Mouse (Mus musculus) stomach, postnatal 0 days (tissue): ENCODE results near the gene Slc8a2. TPM values are rescaled to one million over a fixed set of nuclear protein-coding genes. Genes with fewer than 3 reads are reported as not detected.

Experiments used
- ATAC-seq: fragments of 200-750 bp; cut with Nextera tagmentation; 2 replicates; pipeline ENCODE4 v1.8.0; 2017; ENCODE audit not compliant: low FRiP score, low TSS enrichment
- DNase-seq: peaks from one replicate; pipeline ENCODE4 v3.0.0-alpha.2; 2016; ENCODE audit warnings: low spot score
- H3K27ac ChIP-seq: fragments of 300-500 bp; sonication (generic); replicated peaks from 2 replicates; pipeline ENCODE4 v1.5.1; 2014; ENCODE audit warnings: mild to moderate bottlenecking, control low read depth
- H3K27me3 ChIP-seq: fragments of 300-500 bp; sonication (generic); 2 replicates; pipeline ENCODE4 v1.6.1; 2014; ENCODE audit warnings: low read length; ENCODE audit not compliant: control insufficient read depth, insufficient read depth
- H3K36me3 ChIP-seq: fragments of 300-500 bp; sonication (generic); 2 replicates; pipeline ENCODE4 v1.6.1; 2014; ENCODE audit warnings: low read length, mixed read lengths; ENCODE audit not compliant: control insufficient read depth, insufficient read depth
- H3K4me1 ChIP-seq: fragments of 300-500 bp; sonication (generic); replicated peaks from 2 replicates; pipeline ENCODE4 v1.6.1; 2014; ENCODE audit warnings: antibody characterized with exemption; ENCODE audit not compliant: control insufficient read depth, insufficient read depth
- H3K4me2 ChIP-seq: fragments of 300-500 bp; sonication (generic); replicated peaks from 2 replicates; pipeline ENCODE4 v1.6.1; 2014; ENCODE audit warnings: low read depth, mild to moderate bottlenecking, control low read depth, moderate library complexity
- H3K4me3 ChIP-seq: fragments of 300-500 bp; sonication (generic); 2 replicates; pipeline ENCODE4 v1.5.1; 2014; ENCODE audit warnings: low read depth, low read length, control low read depth
- H3K9ac ChIP-seq: fragments of 300-500 bp; sonication (generic); 2 replicates; pipeline ENCODE4 v1.6.1; 2014; ENCODE audit warnings: mild to moderate bottlenecking, low read length, control low read depth, mixed read lengths
- H3K9me3 ChIP-seq: fragments of 300-500 bp; sonication (generic); 2 replicates; pipeline ENCODE4 v1.6.1; 2016; ENCODE audit warnings: low read length; ENCODE audit not compliant: control insufficient read depth
- CTCF ChIP-seq: IDR thresholded peaks from 2 replicates; pipeline ENCODE4 v1.5.1; 2016; ENCODE audit warnings: antibody characterized with exemption, low read depth, mild to moderate bottlenecking, moderate library complexity
- EP300 ChIP-seq: optimal IDR thresholded peaks from 2 replicates; pipeline ENCODE3; 2016; ENCODE audit warnings: antibody characterized with exemption
- WGBS: fragments of 180-500 bp; shearing (Covaris S2); extraction: QIAGEN DNeasy Blood & Tissue Kit; methylation state at CpG from one replicate; pipeline ENCODE4 v1.1.7; 2014; 5-methylcytosine and 5-hydroxymethylcytosine counted together
- polyA plus RNA-seq: library from polyadenylated mRNA; unstranded; fragments of >200 nt; fragmentation: Nextera tagmentation; extraction: Ambion mirVana; gene quantifications from 2 replicates; pipeline ENCODE4 v1.2.1, GENCODE M21; 2015

Slc8a2 gene
- polyA plus RNA-seq, 1 experiment from 2014 or later: 0.11 TPM

- Histone ChIP-seq H3K36me3 (peaks cover 36% of the 10 kb centered on the region), H3K4me2 (no peak overlapping the region), H3K4me1 (no peaks in the 10 kb centered on the region), H3K27me3 (no peaks in the 10 kb centered on the region), H3K27ac (no peak overlapping the region), H3K4me3 (no peak overlapping the region), H3K9me3 (no peaks in the 10 kb centered on the region), H3K9ac (no peak overlapping the region)
- ATAC-seq: no peak
- TF ChIP-seq EP300 (no peak), CTCF (no peak)
- WGBS: 94% methylated on average over 7 of the region's 7 CpGs
- no peak for DNase-seq
Measured at GRCm38 (mm10) chr7:16116418-16116817, 13.2 kb upstream of the Slc8a2 start.

DNA sequence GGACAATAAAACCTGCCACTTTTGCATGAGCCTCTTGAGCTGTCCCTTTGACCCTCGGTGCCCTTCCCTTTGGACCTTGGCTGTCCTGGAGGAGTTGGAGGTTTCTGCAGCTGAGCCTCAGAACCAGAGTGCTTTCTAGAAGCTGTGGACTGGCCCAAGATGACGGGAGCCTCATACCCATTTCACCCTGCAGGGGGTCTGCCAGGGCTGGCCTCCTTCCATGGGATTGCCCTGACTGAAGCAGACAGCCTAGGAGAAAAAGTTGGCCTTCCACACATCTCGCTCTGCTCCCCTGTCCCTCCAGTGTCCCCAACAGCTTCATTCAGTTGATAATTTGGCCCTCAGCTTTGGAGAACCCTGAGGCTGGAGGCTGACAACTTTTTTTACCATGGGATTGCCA is 12.5 kb upstream of the Slc8a2 start:
- TF ChIP-seq EP300 (no peak), CTCF (no peak)

GRCm38 (mm10) chr7:16119569-16120261 is 9.9 kb upstream of the Slc8a2 start, which contains the start of gene Kptn:
Gene Kptn (plus strand): TSS chr7:16119895.
- H3K36me3 ChIP-seq: peaks cover 15% of the 10 kb centered on the region; the same call in 1 of the 2 replicates
- TF ChIP-seq CTCF: peak; percentile 94
- TF ChIP-seq EP300: no peak
- peak within 1 kb of the TSS; percentile 71 for H3K9ac ChIP-seq
- H3K9me3 ChIP-seq: no peaks in the 10 kb centered on the region
- 1% methylated on average over 33 of the region's 33 CpGs for WGBS
- ATAC-seq (peak; percentile 89), DNase-seq (peak; percentile 91)
- H3K27me3 ChIP-seq: no peaks in the 10 kb centered on the region
- H3K4me1 ChIP-seq: no peaks in the 10 kb centered on the region
- H3K4me3 ChIP-seq: peak within 1 kb of the TSS; percentile 82
- peak within 1 kb of the TSS; percentile 75 for H3K27ac ChIP-seq
- peak within 1 kb of the TSS; percentile 56 for H3K4me2 ChIP-seq

More for the DNA sequence above, 12.5 kb upstream of the Slc8a2 start:
- H3K27ac ChIP-seq: no peak overlapping the region
- WGBS: 88% methylated on average over 3 of the region's 3 CpGs
- no peak for ATAC-seq
- no peak for DNase-seq
- H3K4me1 ChIP-seq: no peaks in the 10 kb centered on the region
- H3K9me3 ChIP-seq: no peaks in the 10 kb centered on the region
- H3K27me3 ChIP-seq: no peaks in the 10 kb centered on the region
- H3K9ac ChIP-seq: no peak overlapping the region
- no peak overlapping the region for H3K4me2 ChIP-seq
- H3K36me3 ChIP-seq: peaks cover 34% of the 10 kb centered on the region
- H3K4me3 ChIP-seq: no peak overlapping the region

DNA sequence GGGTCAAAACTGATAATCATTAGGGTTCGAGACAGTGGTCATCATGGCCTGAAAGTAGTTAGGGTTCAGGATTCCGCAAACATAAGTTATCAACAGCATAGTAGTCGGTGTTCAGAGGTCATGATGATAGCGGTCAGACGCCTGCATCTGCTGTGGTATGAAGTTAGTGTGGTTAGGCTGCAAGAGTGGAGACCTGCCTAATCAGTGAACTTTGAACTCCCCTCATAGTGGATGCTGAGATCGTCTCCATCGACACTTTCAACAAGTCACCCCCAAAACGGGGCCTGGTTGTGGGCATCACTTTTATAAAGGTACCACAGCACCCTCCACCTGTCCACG is 9.4 kb upstream of the Slc8a2 start:
- no peaks in the 10 kb centered on the region for H3K9me3 ChIP-seq
- DNase-seq (no peak), ATAC-seq (peak; percentile 39; the same call in 1 of the 2 replicates)
- H3K9ac ChIP-seq: peak overlapping the region; percentile 47
- peak overlapping the region; percentile 56 for H3K4me2 ChIP-seq
- H3K4me3 ChIP-seq: peak overlapping the region; percentile 82
- 31% methylated on average over 9 of the region's 9 CpGs for WGBS
- TF ChIP-seq CTCF (no peak), EP300 (no peak)
- H3K27me3 ChIP-seq: no peaks in the 10 kb centered on the region
- H3K36me3 ChIP-seq: peaks cover 13% of the 10 kb centered on the region; the same call in 1 of the 2 replicates
- H3K27ac ChIP-seq: no peak overlapping the region
- H3K4me1 ChIP-seq: no peaks in the 10 kb centered on the region

DNA sequence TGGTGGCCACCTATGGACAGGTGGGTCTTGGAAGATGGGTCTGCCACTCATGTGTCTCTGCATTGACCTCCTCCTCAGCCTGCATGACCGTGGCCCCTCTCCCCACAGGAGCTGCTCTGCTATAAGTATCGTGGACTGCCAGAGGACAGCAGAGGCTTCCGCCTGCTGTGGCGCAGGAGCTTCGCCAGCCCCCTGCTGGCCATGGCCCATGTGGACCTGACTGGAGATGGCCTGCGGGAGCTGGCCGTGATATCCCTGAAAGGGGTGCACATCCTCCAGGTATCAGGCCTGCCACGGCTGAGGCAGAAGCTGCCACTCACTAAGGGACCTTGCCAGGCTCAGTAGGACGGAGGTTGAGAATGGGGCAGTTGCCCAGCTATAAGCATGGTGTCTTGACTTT is 3.8 kb upstream of the Slc8a2 start:
- Histone ChIP-seq H3K4me1 (no peaks in the 10 kb centered on the region), H3K4me2 (no peak overlapping the region), H3K9me3 (no peaks in the 10 kb centered on the region), H3K4me3 (no peak overlapping the region), H3K36me3 (peaks cover 6% of the 10 kb centered on the region), H3K27me3 (no peaks in the 10 kb centered on the region), H3K9ac (no peak overlapping the region), H3K27ac (no peak overlapping the region)
- DNase-seq (no peak), ATAC-seq (no peak)
- WGBS: 74% methylated on average over 9 of the region's 9 CpGs
- no peak for TF ChIP-seq EP300
- TF ChIP-seq CTCF: peak; percentile 18; the same call in 1 of the 2 replicates

- no peaks in the 10 kb centered on the region for H3K4me1 ChIP-seq
Measured at GRCm38 (mm10) chr7:16128344-16128743, 1.3 kb upstream of the Slc8a2 start.

More at GRCm38 (mm10) chr7:16128344-16128743, 1.3 kb upstream of the Slc8a2 start:
- no peak for TF ChIP-seq EP300
- TF ChIP-seq CTCF: no peak
- Histone ChIP-seq H3K9me3 (no peaks in the 10 kb centered on the region), H3K9ac (no peak overlapping the region), H3K36me3 (peaks cover 4% of the 10 kb centered on the region), H3K27me3 (no peaks in the 10 kb centered on the region), H3K4me2 (no peak overlapping the region), H3K4me3 (no peak overlapping the region), H3K27ac (no peak overlapping the region)
- ATAC-seq (no peak), DNase-seq (no peak)
- 76% methylated on average over 6 of the region's 6 CpGs for WGBS
